20 mouse cellular contexts compared by ENCODE assay signal in genomic region chr12:80776046-80776634, GRCm38 (mm10). TPM values are rescaled to one million over a fixed set of nuclear protein-coding genes. Genes with fewer than 3 reads are reported as not detected.
DNase-seq lines count a peak whose midpoint lies in the region; ATAC-seq and TF ChIP-seq lines count a peak whose summit lies in the region.
"Had no signal": no experiment of that assay in that cellular context is flagged by ENCODE, and none has a peak within 500 bp of the region (broad histone marks: within the 10 kb centered on the region; RNA-seq: fewer than 3 reads in every experiment).

No protein-coding gene starts in this region.

- peak; percentile 54 for ATAC-seq in megakaryocyte-erythroid progenitor cell, adult 5-6 weeks (replicated peaks; ENCODE audit: low FRiP score, low TSS enrichment, poor library complexity, severe bottlenecking)
- ATAC-seq in activated CD4-positive, CD25-positive, alpha-beta regulatory T cell, adult 4 months = no peak
- ATAC-seq: midbrain, embryonic 15.5 days had no signal

- WGBS in bone marrow, adult 2 months = 44% methylated on average over 4 of the region's 4 CpGs
- WGBS in limb, embryonic 10.5 days = 93% methylated on average over 4 of the region's 4 CpGs

- H3K4me1 ChIP-seq in CH12.LX (ENCODE audit: control insufficient read depth in 1 of 2, insufficient read depth in 2 of 2) = peaks cover 3% of the 10 kb centered on the region in 2 experiments; a peak in 3 of 4 replicates
- peaks cover 4% of the 10 kb centered on the region for H3K4me1 ChIP-seq in bone marrow, adult 2 months (ENCODE audit: control insufficient read depth, insufficient read depth, low read length)
- no peaks in the 10 kb centered on the region for H3K4me1 ChIP-seq in limb, embryonic 10.5 days
- H3K4me1 ChIP-seq: hindbrain, embryonic 12.5 days; midbrain, embryonic 15.5 days; neural tube, embryonic 12.5 days had no signal

- peak; percentile 44; the same call in 1 of the 2 replicates for TF ChIP-seq EP300 in CH12.LX (IDR thresholded peaks at IDR 0.05; ENCODE audit: low read length)

- no peak overlapping the region for H3K4me3 ChIP-seq in CH12.LX (replicated peaks in 1 of 3; ENCODE audit: low read depth in 2 of 3, low read length in 2 of 3, poor library complexity in 1 of 3)
- no peak overlapping the region for H3K4me3 ChIP-seq in bone marrow, adult 2 months (replicated peaks; ENCODE audit: control insufficient read depth, low read depth, low read length)
- no peak overlapping the region for H3K4me3 ChIP-seq in limb, embryonic 10.5 days
- H3K4me3 ChIP-seq: forebrain, embryonic 10.5 days; heart, embryonic 15.5 days; hindbrain, embryonic 12.5 days; midbrain, embryonic 15.5 days; neural tube, embryonic 12.5 days had no signal

- in situ Hi-C loops in CH12.LX (cut with MboI; ENCODE audit: low pct_ligation_motif_present, low pct_unique_long_range_greater_than_20kb, low sequenced_read_pairs) = no loop called here

- dilution Hi-C loops in CH12.LX (cut with MboI; ENCODE audit: extremely low pct_ligation_motif_present, extremely low pct_unique_long_range_greater_than_20kb, low sequenced_read_pairs) = no loop called here

- no peak for TF ChIP-seq RAD21 in CH12.LX (IDR thresholded peaks at IDR 0.05; ENCODE audit: low read depth, low read length)

- no peaks in the 10 kb centered on the region for H3K27me3 ChIP-seq in CH12.LX (replicated peaks)
- H3K27me3 ChIP-seq in limb, embryonic 10.5 days (ENCODE audit: low read depth, poor library complexity, severe bottlenecking) = no peaks in the 10 kb centered on the region
- H3K27me3 ChIP-seq: heart, embryonic 15.5 days; hindbrain, embryonic 12.5 days; midbrain, embryonic 15.5 days; neural tube, embryonic 12.5 days had no signal

- no peak for TF ChIP-seq POLR2A in CH12.LX (IDR thresholded peaks at IDR 0.05; ENCODE audit: low read depth, low read length)
- no peak for TF ChIP-seq POLR2A in bone marrow, adult 2 months (IDR thresholded peaks at IDR 0.05; ENCODE audit: borderline replicate concordance, control insufficient read depth, low read depth, low read length)

- no peaks in the 10 kb centered on the region for H3K9me3 ChIP-seq in CH12.LX (replicated peaks; ENCODE audit: low read length)
- no peaks in the 10 kb centered on the region for H3K9me3 ChIP-seq in limb, embryonic 10.5 days (replicated peaks)
- H3K9me3 ChIP-seq: forebrain, embryonic 10.5 days; heart, embryonic 15.5 days; hindbrain, embryonic 12.5 days; midbrain, embryonic 15.5 days; neural tube, embryonic 12.5 days had no signal

- no peak for TF ChIP-seq CTCF in CH12.LX (conservative IDR thresholded peaks at IDR 0.05 in 1 of 2, IDR thresholded peaks at IDR 0.05 in 1 of 2; ENCODE audit: low read depth in 2 of 2, low read length in 2 of 2)
- no peak for TF ChIP-seq CTCF in bone marrow, adult 2 months (IDR thresholded peaks at IDR 0.05; ENCODE audit: control insufficient read depth, insufficient read depth, low read length)

- H3K79me2 ChIP-seq in CH12.LX (replicated peaks; ENCODE audit: control insufficient read depth, extremely low read depth, insufficient read depth, poor library complexity, severe bottlenecking) = no peaks in the 10 kb centered on the region

- no peak overlapping the region for H3K9ac ChIP-seq in CH12.LX (ENCODE audit: insufficient read depth, low read depth)
- H3K9ac ChIP-seq: heart, embryonic 15.5 days; hindbrain, embryonic 12.5 days; midbrain, embryonic 15.5 days; neural tube, embryonic 12.5 days had no signal

- no peak overlapping the region for H3K4me2 ChIP-seq in CH12.LX (ENCODE audit: insufficient read depth, low read depth, poor library complexity, severe bottlenecking)
- H3K4me2 ChIP-seq: heart, embryonic 15.5 days; hindbrain, embryonic 12.5 days; midbrain, embryonic 15.5 days; neural tube, embryonic 12.5 days had no signal

- DNase-seq in CH12.LX (ENCODE audit: extremely low read depth) (no peak), liver (peak; percentile 57)
- DNase-seq in limb, embryonic 10.5 days (ENCODE audit: low spot score) = no peak
- DNase-seq in ovary, adult 18-20 months (ENCODE audit: low spot score) = no peak
- DNase-seq: adrenal gland, adult 2 months; cerebellum, postnatal 10 days; gastrocnemius, postnatal 36 days; kidney, adult 8-10 months; kidney, postnatal 36 days; lung, adult 18-20 months; lung, postnatal 4 days had no signal

- no peaks in the 10 kb centered on the region for H3K36me3 ChIP-seq in CH12.LX (replicated peaks in 1 of 2; ENCODE audit: control insufficient read depth in 1 of 2, insufficient read depth in 1 of 2, low read length in 1 of 2)
- no peaks in the 10 kb centered on the region for H3K36me3 ChIP-seq in limb, embryonic 10.5 days
- H3K36me3 ChIP-seq: forebrain, embryonic 10.5 days; heart, embryonic 15.5 days; hindbrain, embryonic 12.5 days; midbrain, embryonic 15.5 days; neural tube, embryonic 12.5 days had no signal

- H3K27ac ChIP-seq in CH12.LX (ENCODE audit: insufficient read depth, low read depth) = no peak overlapping the region
- H3K27ac ChIP-seq in bone marrow, adult 2 months (ENCODE audit: control insufficient read depth, insufficient read depth, low read depth, low read length, poor library complexity) = peak overlapping the region; percentile 42; the same call in 1 of the 2 replicates
- no peak overlapping the region for H3K27ac ChIP-seq in limb, embryonic 10.5 days
- H3K27ac ChIP-seq: forebrain, embryonic 10.5 days; heart, embryonic 15.5 days; hindbrain, embryonic 12.5 days; midbrain, embryonic 15.5 days; neural tube, embryonic 12.5 days had no signal

TF ChIP-seq in CH12.LX, 34 proteins besides CTCF, POLR2A, EP300 and RAD21:
- TF ChIP-seq IRF4 (IDR thresholded peaks at IDR 0.05; ENCODE audit: low read depth, low read length) = 0 out of 2 replicates have a peak, but pooled peaks have one; percentile 27
- TF ChIP-seq MEF2A (IDR thresholded peaks at IDR 0.05; ENCODE audit: borderline replicate concordance, low read depth, low read length) = peak; percentile 89
- TF ChIP-seq CHD1 (IDR thresholded peaks at IDR 0.05; ENCODE audit: low read depth, low read length) = no peak

RNA-seq across cellular contexts. Expression of gene Susd6, which starts 14.2 kb away (rescaled TPM):
- 6.4 and 8.7 TPM in 2 replicates for total RNA-seq in CH12.LX (2012; rRNA removed)
- total RNA-seq in CH12.LX (2014; rRNA removed) = 5.6 and 7.8 TPM in 2 replicates
- 9.5 and 11.0 TPM in 2 replicates for polyA plus RNA-seq in CH12.LX (2012; ENCODE audit: insufficient read length, low read depth)
- 10.0 and 17.3 TPM in 2 replicates for polyA plus RNA-seq in bone marrow, adult 2 months (2011; ENCODE audit: insufficient read depth, insufficient read length, low replicate concordance, missing spikeins)
- 26.0 and 27.0 TPM in 2 replicates for total RNA-seq in megakaryocyte-erythroid progenitor cell, adult 5-6 weeks (2014; fragmentation: Nextera tagmentation)
- 17.3 and 26.4 TPM in 2 replicates for total RNA-seq in megakaryocyte-erythroid progenitor cell, adult 5-6 weeks (2017)
- polyA plus RNA-seq in limb, embryonic 10.5 days (2016; fragmentation: Nextera tagmentation; extraction: Ambion mirVana) = 10.0 and 12.0 TPM in 2 replicates
- polyA plus RNA-seq in activated CD4-positive, CD25-positive, alpha-beta regulatory T cell, adult 4 months (2017; shearing (Covaris generic)) = 10 to 100 TPM; 21.8 to 29.4 TPM

RNA-seq across cellular contexts. Expression of gene Ccdc177, which starts 15.7 kb away (rescaled TPM):
- not detected in 2 replicates for total RNA-seq in CH12.LX (2012; rRNA removed)
- total RNA-seq in CH12.LX (2014; rRNA removed) = not detected in 2 replicates
- polyA plus RNA-seq in CH12.LX (2012; ENCODE audit: insufficient read length, low read depth) = not detected in 2 replicates
- polyA plus RNA-seq in bone marrow, adult 2 months (2011; ENCODE audit: insufficient read depth, insufficient read length, low replicate concordance, missing spikeins) = not detected in 2 replicates
- not detected in 2 replicates for total RNA-seq in megakaryocyte-erythroid progenitor cell, adult 5-6 weeks (2014; fragmentation: Nextera tagmentation)
- not detected in 2 replicates for total RNA-seq in megakaryocyte-erythroid progenitor cell, adult 5-6 weeks (2017)
- 0.04 and 0.06 TPM in 2 replicates for polyA plus RNA-seq in limb, embryonic 10.5 days (2016; fragmentation: Nextera tagmentation; extraction: Ambion mirVana)
- polyA plus RNA-seq in activated CD4-positive, CD25-positive, alpha-beta regulatory T cell, adult 4 months (2017; shearing (Covaris generic)) = not detected
- total RNA-seq: gastrocnemius, postnatal 36 days had no signal
- polyA plus RNA-seq: adrenal gland, adult 2 months; heart, embryonic 15.5 days; thymus, postnatal 0 days had no signal
